Mouse (Mus musculus): Measurements from ENCODE around the gene Poldip3. TPM values are rescaled to one million over a fixed set of nuclear protein-coding genes. Genes with fewer than 3 reads are reported as not detected.
A peak's percentile ranks its signal among the peaks of the same experiment; 100 is the strongest.

The Poldip3 gene
- polyA plus RNA-seq (2016; fragmentation: Nextera tagmentation; extraction: Ambion mirVana): 180 and 185 TPM in 2 replicates

- Histone ChIP-seq H3K9me3 (no peaks in the 10 kb centered on the region), H3K4me3 (peak within 1 kb of the TSS; percentile 92), H3K27ac (peak within 1 kb of the TSS; percentile 98), H3K36me3 (replicated peaks) (peaks cover 52% of the 10 kb centered on the region), H3K4me1 (peaks cover 15% of the 10 kb centered on the region), H3K27me3 (ENCODE audit: poor library complexity, severe bottlenecking) (no peaks in the 10 kb centered on the region)
- WGBS: under 1% methylated on average over 56 of the region's 56 CpGs
- DNase-seq (ENCODE audit: extremely low spot score, low spot score): peak; percentile 95
These were observed at the start of gene Poldip3 for GRCm38 (mm10) chr15:83149196-83150072. Gene Poldip3 (minus strand): TSS chr15:83149384.

- DNase-seq (ENCODE audit: extremely low spot score, low spot score): no peak
- no peak overlapping the region for H3K27ac ChIP-seq
- no peak overlapping the region for H3K4me3 ChIP-seq
- H3K27me3 ChIP-seq (ENCODE audit: poor library complexity, severe bottlenecking): no peaks in the 10 kb centered on the region
- WGBS: 95% methylated on average over 4 of the region's 4 CpGs
- H3K9me3 ChIP-seq: no peaks in the 10 kb centered on the region; the same call in 1 of the 2 replicates
- no peaks in the 10 kb centered on the region for H3K36me3 ChIP-seq (replicated peaks)
- no peaks in the 10 kb centered on the region for H3K4me1 ChIP-seq
These were observed 44.2 kb upstream of the Poldip3 start for GRCm38 (mm10) chr15:83193413-83193812.

- WGBS: 77% methylated on average over 5 of the region's 5 CpGs
These were observed 33.2 kb upstream of the Poldip3 start for GRCm38 (mm10) chr15:83182351-83182750.

GRCm38 (mm10) chr15:83181800-83182330 lies 32.7 kb upstream of the Poldip3 start:
- 62% methylated on average over 4 of the region's 4 CpGs for WGBS
- no peaks in the 10 kb centered on the region for H3K27me3 ChIP-seq (ENCODE audit: poor library complexity, severe bottlenecking)
- H3K4me1 ChIP-seq: peaks cover 7% of the 10 kb centered on the region; the same call in 1 of the 2 replicates
- no peaks in the 10 kb centered on the region for H3K36me3 ChIP-seq (replicated peaks)
- no peak overlapping the region for H3K4me3 ChIP-seq
- no peak for DNase-seq (ENCODE audit: extremely low spot score, low spot score)
- H3K9me3 ChIP-seq: no peaks in the 10 kb centered on the region
- no peak overlapping the region for H3K27ac ChIP-seq

More at GRCm38 (mm10) chr15:83182351-83182750, 33.2 kb upstream of the Poldip3 start:
- no peak overlapping the region for H3K27ac ChIP-seq
- no peaks in the 10 kb centered on the region for H3K27me3 ChIP-seq (ENCODE audit: poor library complexity, severe bottlenecking)
- no peaks in the 10 kb centered on the region for H3K9me3 ChIP-seq
- no peak overlapping the region for H3K4me3 ChIP-seq
- H3K36me3 ChIP-seq (replicated peaks): no peaks in the 10 kb centered on the region
- no peak for DNase-seq (ENCODE audit: extremely low spot score, low spot score)
- H3K4me1 ChIP-seq: peaks cover 7% of the 10 kb centered on the region; the same call in 1 of the 2 replicates

GRCm38 (mm10) chr15:83180004-83180403 lies 30.8 kb upstream of the Poldip3 start:
- no peaks in the 10 kb centered on the region for H3K27me3 ChIP-seq (ENCODE audit: poor library complexity, severe bottlenecking)
- H3K4me3 ChIP-seq: no peak overlapping the region
- DNase-seq (ENCODE audit: extremely low spot score, low spot score): no peak
- peaks cover 7% of the 10 kb centered on the region; the same call in 1 of the 2 replicates for H3K4me1 ChIP-seq
- no peak overlapping the region for H3K27ac ChIP-seq
- H3K36me3 ChIP-seq (replicated peaks): no peaks in the 10 kb centered on the region
- no peaks in the 10 kb centered on the region for H3K9me3 ChIP-seq
- 84% methylated on average over 6 of the region's 6 CpGs for WGBS

GRCm38 (mm10) chr15:83176653-83177052 lies 27.5 kb upstream of the Poldip3 start:
- DNase-seq (ENCODE audit: extremely low spot score, low spot score): no peak
- 87% methylated on average over 4 of the region's 4 CpGs for WGBS

GRCm38 (mm10) chr15:83173914-83174884 lies 25.0 kb upstream of the Poldip3 start:
- H3K9me3 ChIP-seq: no peaks in the 10 kb centered on the region
- 91% methylated on average over 14 of the region's 14 CpGs for WGBS
- H3K4me3 ChIP-seq: no peak overlapping the region
- no peaks in the 10 kb centered on the region for H3K27me3 ChIP-seq (ENCODE audit: poor library complexity, severe bottlenecking)
- DNase-seq (ENCODE audit: extremely low spot score, low spot score): no peak
- H3K4me1 ChIP-seq: peaks cover 34% of the 10 kb centered on the region
- no peak overlapping the region for H3K27ac ChIP-seq
- H3K36me3 ChIP-seq (replicated peaks): no peaks in the 10 kb centered on the region

More at GRCm38 (mm10) chr15:83176653-83177052, 27.5 kb upstream of the Poldip3 start:
- Histone ChIP-seq H3K27me3 (ENCODE audit: poor library complexity, severe bottlenecking) (no peaks in the 10 kb centered on the region), H3K9me3 (no peaks in the 10 kb centered on the region), H3K27ac (no peak overlapping the region), H3K4me1 (peaks cover 11% of the 10 kb centered on the region), H3K4me3 (no peak overlapping the region), H3K36me3 (replicated peaks) (no peaks in the 10 kb centered on the region)

GRCm38 (mm10) chr15:83172492-83173429 lies 23.6 kb upstream of the Poldip3 start, which contains the start of gene Cyb5r3:
Gene Cyb5r3 (minus strand): TSS chr15:83172592.
- peaks cover 35% of the 10 kb centered on the region for H3K4me1 ChIP-seq
- no peaks in the 10 kb centered on the region for H3K9me3 ChIP-seq
- H3K4me3 ChIP-seq: peak within 1 kb of the TSS; percentile 66
- H3K27ac ChIP-seq: peak within 1 kb of the TSS; percentile 89
- no peaks in the 10 kb centered on the region for H3K36me3 ChIP-seq (replicated peaks)
- 39% methylated on average over 28 of the region's 28 CpGs for WGBS
- DNase-seq (ENCODE audit: extremely low spot score, low spot score): no peak
- no peaks in the 10 kb centered on the region for H3K27me3 ChIP-seq (ENCODE audit: poor library complexity, severe bottlenecking)

- DNase-seq (ENCODE audit: extremely low spot score, low spot score): peak; percentile 95
- under 1% methylated on average over 67 of the region's 67 CpGs for WGBS
- no peaks in the 10 kb centered on the region for H3K9me3 ChIP-seq
- H3K36me3 ChIP-seq (replicated peaks): no peaks in the 10 kb centered on the region
- no peaks in the 10 kb centered on the region for H3K27me3 ChIP-seq (ENCODE audit: poor library complexity, severe bottlenecking)
- H3K4me3 ChIP-seq: peak overlapping the region; percentile 66
- H3K4me1 ChIP-seq: peaks cover 35% of the 10 kb centered on the region
- peak overlapping the region; percentile 89 for H3K27ac ChIP-seq
These were observed 22.7 kb upstream of the Poldip3 start for GRCm38 (mm10) chr15:83171712-83172481.

- Histone ChIP-seq H3K4me1 (peaks cover 39% of the 10 kb centered on the region), H3K9me3 (no peaks in the 10 kb centered on the region), H3K36me3 (replicated peaks) (no peaks in the 10 kb centered on the region), H3K27ac (peak overlapping the region; percentile 89), H3K4me3 (peak overlapping the region; percentile 66), H3K27me3 (ENCODE audit: poor library complexity, severe bottlenecking) (no peaks in the 10 kb centered on the region)
- WGBS: 70% methylated on average over 8 of the region's 8 CpGs
- DNase-seq (ENCODE audit: extremely low spot score, low spot score): no peak
These were observed 21.9 kb upstream of the Poldip3 start for GRCm38 (mm10) chr15:83170956-83171659.

All from forebrain, embryonic 10.5 days (tissue).